Mouse (Mus musculus): ENCODE measurements around the gene Klhdc8a.
"Not testable (repeated sequence)": the region's sequence is repeated elsewhere in the genome, so short reads cannot be mapped to it uniquely, and the experiment has no call there.

Gene Klhdc8a

DNA sequence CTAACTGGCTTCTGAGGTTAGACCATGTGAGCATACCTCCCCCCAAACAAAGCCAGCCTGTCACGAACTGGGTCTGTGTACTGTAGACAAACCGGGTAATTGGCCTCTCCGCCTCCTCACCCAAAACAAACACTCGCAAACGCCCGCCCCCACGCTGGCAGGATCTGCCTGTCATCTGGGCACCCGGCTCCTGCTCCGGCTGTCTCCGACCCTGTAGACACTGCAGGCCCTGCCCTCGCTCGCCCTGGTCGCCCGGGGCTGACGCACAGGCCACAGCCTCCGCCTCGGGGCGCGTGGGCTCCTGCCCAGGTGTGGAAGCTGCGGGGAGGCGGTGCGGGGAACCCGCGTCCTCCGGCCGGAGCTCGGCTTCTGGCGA, at the start of gene Klhdc8a:
TSS of gene Klhdc8a (plus strand) at position 202 of the 376 bp plus-strand sequence.
- no peak for DNase-seq (ENCODE audit: low read depth, low spot score)

DNA sequence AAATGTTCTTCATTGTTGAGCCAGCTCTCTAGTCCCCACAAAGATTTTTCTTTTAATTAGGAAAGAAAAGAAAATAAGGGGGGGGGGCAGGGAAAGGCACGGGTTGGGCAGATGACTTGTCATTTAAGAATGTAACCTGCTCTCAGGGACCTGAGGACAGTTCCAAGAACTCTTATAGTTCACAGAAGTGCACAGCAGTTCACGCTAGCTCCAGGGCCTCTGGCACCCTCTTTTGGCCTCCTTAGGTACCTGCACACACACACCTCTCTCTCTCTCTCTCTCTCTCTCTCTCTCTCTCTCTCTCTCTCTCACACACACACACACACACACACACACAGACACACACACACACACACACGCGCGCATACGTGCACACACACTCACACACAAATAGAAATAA, 44.0 kb upstream of the Klhdc8a start:
- no peak for DNase-seq (ENCODE audit: low read depth, low spot score)

DNA sequence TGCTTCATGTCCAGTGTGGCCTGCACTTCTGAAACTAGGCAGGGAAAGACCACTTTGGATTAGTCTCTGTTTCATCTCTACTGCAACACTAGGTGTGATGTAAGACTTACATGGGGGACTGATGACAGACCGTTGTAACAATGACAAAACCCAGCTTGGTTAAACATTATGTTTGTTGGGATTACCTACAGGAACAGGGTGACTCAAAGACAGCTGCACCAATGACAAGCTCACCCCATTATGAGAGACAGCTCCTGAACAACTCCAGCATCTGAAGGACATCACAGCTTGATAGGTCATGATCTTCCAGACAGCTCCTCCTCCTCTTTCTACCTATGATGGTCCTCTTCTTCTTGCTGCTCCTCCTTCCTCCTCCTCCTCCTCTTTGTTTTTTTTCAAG, 38.1 kb upstream of the Klhdc8a start:
- no peak for DNase-seq (ENCODE audit: low read depth, low spot score)

DNA sequence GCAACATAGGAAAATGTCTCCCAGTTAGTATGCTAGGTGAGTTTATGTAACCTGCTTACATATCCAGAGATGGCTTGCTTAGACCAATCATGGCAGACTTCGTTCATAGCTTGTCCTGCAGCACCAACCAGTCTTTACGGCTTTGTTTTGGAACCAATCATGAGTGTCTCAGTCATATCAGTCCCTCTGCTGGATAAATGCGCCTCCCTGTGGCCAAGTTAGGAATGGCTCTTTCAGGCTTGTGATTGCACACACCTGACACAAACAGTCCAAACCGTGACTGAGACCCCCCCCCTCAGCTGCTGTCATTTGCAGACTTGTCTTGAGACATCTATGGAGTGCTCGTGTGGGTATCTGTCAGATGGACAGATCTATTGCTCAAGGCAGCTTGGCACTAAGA, 37.4 kb upstream of the Klhdc8a start:
- DNase-seq (ENCODE audit: low read depth, low spot score) = no peak

DNA sequence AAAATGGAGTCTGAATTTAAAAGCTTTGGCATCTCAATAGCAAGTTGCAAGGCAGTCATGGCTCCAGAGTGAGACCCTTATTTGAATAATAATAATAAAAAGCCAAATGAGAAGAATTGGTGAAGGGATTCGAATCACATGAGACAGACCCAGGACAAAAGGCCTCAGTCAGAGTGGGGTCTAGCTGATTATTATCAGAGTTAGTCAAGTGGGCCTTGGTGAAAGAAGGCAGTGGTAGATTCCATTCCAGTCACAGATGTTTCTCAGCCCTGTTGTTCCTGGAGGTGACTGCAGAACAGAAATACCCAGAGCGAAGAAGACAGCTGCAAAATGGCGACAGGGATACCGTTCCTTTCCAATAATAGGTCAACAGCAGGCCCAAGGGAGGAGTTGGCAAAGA, 34.8 kb upstream of the Klhdc8a start:
- no peak for DNase-seq (ENCODE audit: low read depth, low spot score)

DNA sequence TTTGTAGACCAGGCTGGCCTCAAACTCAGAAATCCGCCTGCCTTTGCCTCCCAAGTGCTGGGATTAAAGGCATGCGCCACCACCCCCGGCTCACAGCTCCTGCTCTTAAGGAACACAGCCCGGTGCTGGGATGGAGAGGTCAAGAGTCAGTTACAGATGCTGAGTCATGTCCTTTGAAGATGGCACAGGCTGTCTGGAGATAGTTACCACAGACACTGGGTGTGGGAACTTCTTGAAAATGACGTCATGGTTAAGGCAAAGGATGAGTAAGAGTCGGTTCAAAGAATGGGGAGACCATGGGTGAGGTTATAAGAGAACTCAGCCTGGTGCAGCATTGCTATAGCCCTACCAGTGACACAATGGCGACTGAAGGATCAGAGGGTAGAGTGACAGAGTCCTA, 33.8 kb upstream of the Klhdc8a start:
- DNase-seq (ENCODE audit: low read depth, low spot score) = no peak

DNA sequence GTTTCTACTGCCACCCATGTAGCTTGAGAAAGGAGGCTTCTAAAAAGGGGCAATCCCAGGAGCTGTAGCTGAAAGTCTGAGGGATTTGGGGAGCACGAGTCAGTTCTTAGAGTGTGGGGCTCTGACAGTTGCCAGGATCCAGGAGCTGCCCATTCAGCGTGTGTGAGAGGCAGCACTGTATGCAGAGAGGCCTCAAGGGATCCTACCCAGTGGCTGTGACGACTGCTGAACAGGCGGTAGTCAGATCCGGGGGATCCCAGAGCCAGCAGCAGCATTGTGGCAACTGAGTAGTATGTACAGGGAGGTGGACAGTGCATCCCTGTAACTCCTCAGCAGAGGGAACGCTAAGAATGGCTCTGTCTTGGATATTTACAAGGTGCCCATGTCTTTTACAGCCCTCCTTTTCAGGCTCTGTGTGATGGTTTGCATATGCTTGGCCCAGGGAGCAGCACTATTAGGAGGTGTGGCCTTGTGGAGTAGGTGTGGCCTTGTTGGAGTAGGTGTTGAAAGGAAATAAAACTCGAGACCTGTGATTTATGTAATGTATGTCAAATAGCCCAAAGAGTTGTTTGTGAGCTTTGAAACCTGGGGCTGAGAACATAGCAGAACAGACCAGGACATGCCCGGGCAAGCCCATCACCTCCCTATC, 33.1 kb upstream of the Klhdc8a start:
- DNase-seq (ENCODE audit: low read depth, low spot score) = no peak

DNA sequence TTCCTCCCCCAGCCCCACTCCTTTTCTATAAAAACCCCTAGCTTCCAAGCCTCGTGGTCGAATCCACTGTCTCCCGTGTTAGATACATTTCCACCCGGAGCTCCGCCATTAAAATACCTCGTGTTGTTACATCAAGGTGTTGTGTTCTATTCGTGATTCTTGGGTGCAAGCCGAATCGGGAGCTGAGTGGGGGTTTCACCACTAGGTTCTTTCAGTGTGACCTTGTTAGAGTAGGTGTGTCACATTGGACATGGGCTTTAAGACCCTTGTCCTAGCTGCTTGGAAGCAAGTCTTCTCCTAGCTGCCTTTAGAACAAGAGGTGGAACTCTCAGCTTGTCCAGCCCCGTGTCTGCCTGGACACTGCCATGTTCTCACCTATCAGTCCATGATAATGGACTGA, 32.5 kb upstream of the Klhdc8a start:
- no peak for DNase-seq (ENCODE audit: low read depth, low spot score)

DNA sequence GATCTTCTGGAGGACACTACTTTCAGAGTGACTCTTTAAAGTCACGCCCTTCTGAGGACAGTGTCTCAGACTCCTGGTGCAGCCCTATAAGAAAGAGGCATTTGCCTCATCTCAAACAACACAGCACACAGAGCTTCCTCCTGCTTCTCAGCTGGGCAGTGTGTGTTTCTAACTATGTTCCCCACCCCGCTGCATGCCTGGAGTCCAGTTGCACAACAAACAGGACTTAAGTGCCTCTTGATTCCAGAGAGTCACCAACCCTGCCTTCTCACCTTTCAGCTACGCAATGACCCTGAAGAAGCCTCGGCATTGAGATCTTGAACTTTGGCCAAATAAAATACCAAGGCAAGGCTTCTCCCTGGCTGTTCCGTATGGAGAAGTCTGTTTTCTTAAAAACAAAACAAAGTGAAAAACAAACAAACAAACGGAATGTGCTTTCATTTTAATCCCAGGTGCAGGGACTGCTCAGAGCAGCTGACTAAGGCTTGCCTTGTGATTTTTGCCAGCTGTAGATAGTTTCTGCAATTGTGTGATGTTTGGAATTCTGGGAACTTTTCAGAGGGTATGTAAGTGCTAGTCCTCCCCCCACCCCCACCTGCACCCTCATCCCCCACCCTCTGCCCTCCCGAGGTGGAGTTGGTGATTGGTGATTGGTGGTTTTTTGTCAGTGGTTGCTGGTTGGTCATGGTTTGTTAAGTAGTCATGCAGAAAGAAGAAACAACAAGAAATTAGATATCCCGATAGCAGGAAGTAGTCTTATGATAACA, 31.5 kb upstream of the Klhdc8a start:
- DNase-seq (ENCODE audit: low read depth, low spot score) = no peak

DNA sequence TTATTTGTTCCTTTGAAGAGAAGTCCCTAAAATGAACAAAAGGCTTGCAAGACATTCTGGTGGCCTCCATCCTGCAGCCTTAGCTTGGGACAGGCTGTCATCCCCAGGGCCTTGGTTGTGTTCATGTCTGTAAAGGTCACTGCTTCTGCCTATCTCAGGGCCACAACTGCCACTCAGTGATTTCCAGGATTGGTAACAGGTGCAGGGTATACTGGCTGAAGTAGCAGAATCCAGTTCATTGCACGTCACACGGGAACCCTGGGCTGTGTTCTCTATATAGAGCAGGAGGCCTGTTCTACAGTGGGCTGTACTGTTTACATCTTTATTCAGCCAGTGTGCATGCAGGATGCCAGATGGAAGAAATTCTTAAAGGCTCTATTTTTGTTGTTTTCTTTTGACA, 30.5 kb upstream of the Klhdc8a start:
- DNase-seq (ENCODE audit: low read depth, low spot score) = no peak

DNA sequence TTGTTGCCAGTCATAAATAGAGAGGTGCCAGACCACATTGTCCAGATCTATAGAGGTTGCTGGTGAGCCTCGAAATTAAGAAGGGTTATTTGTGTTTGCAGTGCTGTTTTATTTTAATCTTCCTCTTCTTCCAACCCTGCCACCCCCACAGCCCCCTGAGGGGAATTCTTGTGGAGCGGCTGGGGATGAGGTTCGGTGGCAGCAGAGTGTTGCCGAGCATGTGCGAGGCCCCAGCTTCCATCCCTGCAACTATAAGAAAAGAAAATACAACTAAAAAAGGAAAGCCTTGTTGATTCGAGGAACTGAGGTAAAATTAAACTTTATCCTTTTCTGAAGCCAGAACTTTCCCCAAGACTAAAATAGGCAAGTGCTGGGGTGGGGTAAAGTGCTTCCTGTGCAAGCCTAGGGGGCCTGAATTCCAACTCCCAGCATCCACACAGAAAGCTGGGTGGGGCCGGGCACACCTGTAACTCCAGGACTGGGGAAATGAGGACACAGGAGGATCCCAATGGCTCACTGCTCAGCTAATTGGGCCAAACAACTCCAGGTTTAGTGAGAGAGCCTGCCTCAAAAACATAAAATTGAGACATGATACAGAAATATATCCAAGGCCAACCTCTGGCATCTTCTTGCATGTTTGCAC, 29.9 kb upstream of the Klhdc8a start:
- DNase-seq (ENCODE audit: low read depth, low spot score) = no peak

DNA sequence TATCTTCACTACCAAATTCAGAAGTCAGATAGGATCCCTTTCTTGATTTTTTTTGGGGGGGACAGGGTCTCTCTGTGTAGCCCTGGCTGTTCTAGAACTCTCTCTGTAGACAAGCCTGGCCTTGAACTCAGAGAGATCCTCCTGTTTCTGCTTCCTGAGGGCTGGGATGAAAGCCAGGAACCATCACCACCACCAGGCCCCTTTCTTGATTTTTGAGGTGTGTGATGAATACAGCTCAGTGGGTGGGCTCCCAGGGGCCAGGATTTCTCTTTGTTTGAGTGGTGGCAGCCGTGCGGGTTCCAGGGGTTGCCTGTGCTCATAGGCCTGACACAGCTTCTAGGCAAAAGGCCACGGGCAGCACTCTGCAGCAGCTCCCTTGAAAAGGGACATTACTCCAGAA, 27.2 kb upstream of the Klhdc8a start:
- no peak for DNase-seq (ENCODE audit: low read depth, low spot score)

DNA sequence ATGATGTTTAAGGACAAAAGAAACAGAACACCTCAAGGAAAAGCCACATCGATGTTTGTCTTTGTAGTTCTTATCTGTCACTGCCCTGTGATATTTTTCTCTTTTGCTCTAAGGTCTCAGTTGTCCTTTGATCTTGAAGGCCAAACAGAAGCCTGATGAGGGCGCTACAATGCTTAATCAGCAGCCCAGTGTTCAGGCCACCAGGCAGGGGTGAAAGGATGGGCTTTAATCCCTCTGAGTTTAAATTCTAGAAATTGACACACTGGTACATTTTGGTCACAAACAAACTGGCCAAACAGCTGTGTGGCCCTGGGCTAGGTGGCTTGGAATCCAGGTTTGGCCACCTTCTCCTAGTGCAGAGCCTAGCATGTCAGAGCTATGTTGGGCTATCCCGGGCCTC, 21.7 kb upstream of the Klhdc8a start:
- no peak for DNase-seq (ENCODE audit: low read depth, low spot score)

DNA sequence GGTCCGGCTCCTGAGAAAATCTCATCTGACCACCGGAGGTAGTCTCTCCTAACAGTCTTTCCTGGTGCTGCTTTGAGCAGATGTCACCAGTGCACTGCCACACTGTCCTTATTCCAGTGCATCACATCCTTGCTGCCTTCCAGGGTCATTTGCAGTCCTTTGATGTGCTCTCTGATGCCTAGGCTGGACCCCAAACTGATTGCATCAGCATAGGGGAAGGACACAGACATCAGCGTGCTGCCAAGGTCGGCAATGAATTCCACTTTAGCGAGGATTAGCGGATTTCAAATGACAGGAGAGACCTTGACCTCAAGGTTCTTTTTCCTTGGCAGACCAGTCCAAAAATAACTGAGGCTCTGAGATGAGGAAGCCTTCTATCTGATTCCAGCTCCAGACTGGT, 21.3 kb upstream of the Klhdc8a start:
- DNase-seq (ENCODE audit: low read depth, low spot score) = no peak

DNA sequence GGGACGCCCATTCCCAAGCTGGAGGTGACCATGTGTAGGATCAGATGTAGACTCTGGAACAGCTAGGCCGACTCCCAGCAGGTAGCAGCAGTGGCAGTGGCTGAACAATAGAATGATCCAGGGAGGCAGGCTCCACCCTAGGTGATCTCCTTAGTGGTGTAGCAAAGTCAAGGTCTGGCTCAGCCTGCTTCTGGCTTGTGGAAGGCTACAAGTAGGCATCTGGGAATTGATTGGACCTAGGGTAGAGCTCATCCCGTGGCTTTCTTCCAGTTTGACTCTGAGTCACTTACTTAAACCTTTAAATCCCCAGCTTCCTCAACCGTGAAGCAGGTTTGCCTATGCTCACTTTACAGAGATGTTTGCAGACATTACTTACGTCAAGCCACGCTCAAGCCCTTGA, 17.8 kb upstream of the Klhdc8a start:
- DNase-seq (ENCODE audit: low read depth, low spot score) = not testable (repeated sequence)

DNA sequence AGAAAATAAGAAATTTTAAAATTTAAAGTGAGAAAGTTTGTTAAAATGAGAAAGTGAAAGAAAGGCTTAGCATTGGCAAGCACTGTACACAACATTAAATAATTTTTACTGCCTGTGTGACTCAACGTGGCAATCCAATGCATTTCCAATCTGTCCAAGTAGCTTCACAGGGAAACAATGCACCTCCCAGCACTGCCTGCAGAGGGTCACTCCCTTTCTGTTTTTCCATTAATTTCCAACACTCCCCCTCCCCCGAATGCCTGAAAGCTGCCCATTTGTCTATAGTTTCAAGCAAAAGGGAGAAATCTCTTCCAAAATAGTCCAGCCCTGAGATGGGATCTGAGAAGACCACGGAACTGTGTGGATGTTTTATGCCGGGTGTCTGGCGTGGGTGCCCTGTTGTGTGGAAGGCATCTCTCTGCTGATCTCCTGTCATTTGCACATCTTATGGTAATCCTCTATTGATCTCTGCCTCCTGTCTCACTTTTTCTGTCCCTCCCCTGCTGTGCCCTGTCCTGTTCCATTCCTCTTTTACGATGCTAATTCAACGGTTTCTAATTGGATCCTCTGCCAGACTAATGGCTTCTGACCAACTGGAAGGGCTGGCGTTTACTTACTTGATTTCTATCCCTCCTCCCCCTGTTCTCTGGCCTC, 16.8 kb upstream of the Klhdc8a start:
- no peak for DNase-seq (ENCODE audit: low read depth, low spot score)

DNA sequence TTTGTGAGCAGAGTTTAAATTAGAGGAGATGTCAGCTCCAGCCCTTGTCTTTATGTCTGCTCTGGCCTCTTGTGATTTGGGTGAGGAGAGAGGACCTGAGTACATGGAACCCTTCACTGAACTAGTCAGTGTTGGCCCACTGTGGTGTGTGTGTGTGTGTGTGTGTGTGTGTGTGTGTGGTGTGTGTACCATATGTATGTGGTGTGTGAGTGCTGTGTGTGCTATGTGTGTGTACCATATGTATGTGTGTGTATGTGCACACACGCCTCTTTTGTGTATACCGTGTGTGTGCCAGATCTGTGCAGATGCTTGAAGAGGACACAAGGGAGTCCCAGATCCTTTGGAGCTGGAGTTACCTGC, 16.3 kb upstream of the Klhdc8a start:
- no peak for DNase-seq (ENCODE audit: low read depth, low spot score)

DNA sequence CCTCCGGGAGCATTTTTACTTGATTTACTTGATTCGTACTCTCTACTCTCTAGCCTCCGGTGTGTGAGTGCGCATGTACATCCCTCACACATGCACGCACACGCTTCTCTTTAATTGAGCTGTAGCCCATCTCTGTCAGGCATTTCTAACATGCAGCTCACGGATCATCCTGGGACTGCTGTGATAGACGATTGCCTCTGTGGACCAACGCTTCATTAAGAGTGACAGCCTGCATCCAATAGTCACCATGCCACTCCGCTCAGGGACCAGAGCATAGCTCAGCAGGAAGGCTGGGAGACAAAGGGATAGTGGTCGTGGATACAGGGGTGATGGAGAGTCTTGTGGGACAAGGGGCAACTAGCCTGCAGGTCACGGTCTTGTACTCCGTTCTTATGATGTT, 15.4 kb upstream of the Klhdc8a start:
- no peak for DNase-seq (ENCODE audit: low read depth, low spot score)

DNA sequence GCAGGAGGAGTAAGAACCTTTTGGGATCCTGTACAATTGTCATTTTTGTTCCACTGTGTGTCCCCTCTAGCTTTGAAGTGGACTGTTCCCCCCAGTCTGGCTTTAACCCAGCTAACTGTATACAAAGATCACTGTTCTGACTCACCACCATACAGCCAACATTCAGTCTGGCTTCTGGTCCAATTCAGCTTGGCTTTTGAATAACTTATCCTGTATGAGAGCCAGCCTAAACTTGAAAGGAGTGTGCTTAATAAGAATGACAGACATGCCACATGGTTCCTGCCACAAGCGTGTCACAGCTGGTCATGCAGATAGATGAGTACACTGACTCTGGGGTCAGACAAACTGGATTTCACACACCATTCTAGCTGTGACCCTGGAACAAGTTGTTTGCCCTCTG, 11.7 kb upstream of the Klhdc8a start:
- no peak for DNase-seq (ENCODE audit: low read depth, low spot score)

DNA sequence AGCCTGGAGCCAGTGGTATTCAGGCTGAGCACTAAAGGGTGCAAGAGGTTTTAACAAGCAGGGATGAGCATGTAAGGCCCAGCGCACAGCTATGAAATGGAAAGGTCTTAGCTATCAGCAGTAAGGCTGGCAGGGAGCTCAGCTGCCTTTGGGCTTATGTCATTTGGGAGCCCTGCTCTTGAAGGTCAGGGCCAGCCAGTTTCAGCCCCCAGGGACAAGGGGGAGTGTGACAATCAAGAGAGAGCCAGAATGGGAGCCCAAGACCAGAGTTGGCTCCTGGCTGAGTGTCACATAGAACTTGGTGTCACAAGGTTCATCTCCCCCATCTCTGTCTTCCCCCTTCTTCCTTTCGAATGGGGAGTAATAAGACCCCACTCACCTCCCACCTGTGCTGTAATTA, 11.0 kb upstream of the Klhdc8a start:
- no peak for DNase-seq (ENCODE audit: low read depth, low spot score)

DNA sequence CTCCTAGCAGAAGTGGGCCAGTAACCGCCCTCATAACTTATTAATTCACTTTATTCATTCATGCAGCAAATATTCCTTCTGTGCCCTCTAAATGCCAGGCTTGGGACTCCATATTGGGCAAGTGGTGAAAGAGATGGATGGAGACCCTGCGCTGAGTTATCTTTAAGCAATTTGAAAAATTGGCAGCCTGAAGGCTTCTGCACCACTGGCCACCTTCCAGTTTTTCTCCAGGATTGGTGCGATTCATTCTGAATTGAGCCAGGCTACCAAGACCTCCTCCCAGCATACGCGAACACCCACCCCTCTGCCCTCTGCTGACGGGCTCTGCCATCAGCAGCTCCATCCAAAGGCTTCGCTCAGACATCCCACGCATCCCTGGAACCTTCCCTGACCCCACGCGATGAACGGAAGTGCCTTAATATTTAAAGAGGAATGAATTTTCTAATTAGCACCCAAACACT, 10.4 kb upstream of the Klhdc8a start:
- DNase-seq (ENCODE audit: low read depth, low spot score) = no peak

DNA sequence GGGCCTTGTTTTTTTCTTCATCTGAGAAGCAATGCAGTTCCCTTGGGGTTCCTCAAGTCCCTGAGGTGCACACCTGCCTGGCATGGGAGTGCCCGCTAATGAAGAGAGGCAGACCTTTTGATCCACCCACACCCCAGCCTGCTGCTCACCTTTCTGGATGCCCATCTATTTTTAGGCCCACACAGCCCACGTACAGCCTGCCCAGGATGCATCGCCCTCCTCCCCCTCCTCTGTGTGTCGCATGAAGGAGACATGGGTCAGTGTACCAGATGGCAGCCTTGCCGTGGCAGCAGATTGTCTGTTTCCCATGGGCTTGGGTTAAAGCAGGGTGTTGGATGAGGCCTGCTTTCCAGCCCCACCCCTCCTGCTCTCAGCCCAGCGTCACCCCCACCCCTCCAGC, 8.5 kb upstream of the Klhdc8a start:
- DNase-seq (ENCODE audit: low read depth, low spot score) = no peak
